Mouse (Mus musculus) CH12.LX (cell line): ENCODE measurements around the gene Mesp2.

ENCODE experiments used
- CHD2 ChIP-seq: IDR thresholded peaks from 2 replicates; pipeline ENCODE4 v1.6.1; 2011; ENCODE audit warnings: low read length, improper control_type of control experiment
- CTCF ChIP-seq, 2 experiments: IDR thresholded peaks in 1 of 2; conservative IDR thresholded peaks in 1 of 2; 2 replicates each; pipeline ENCODE4 v1.5.1; 2011 to 2012; ENCODE audit warnings: low read depth in 2 of 2, low read length in 2 of 2, improper control_type of control experiment in 1 of 2, inconsistent platforms in 1 of 2, mild to moderate bottlenecking in 1 of 2, moderate library complexity in 1 of 2
- MAX ChIP-seq: IDR thresholded peaks from 2 replicates; pipeline ENCODE4 v1.6.1; 2011; ENCODE audit warnings: low read length, improper control_type of control experiment
- NRF1 ChIP-seq: IDR thresholded peaks from 2 replicates; pipeline ENCODE4 v1.6.1; 2014; ENCODE audit warnings: low read depth, mild to moderate bottlenecking, inconsistent platforms, low read length, improper control_type of control experiment, moderate library complexity
- TBP ChIP-seq: conservative IDR thresholded peaks from 2 replicates; pipeline ENCODE4 v1.6.1; 2011; ENCODE audit warnings: low read depth, low read length, improper control_type of control experiment
- ZMIZ1 ChIP-seq: IDR thresholded peaks from 2 replicates; pipeline ENCODE4 v1.6.1; 2012; ENCODE audit warnings: low read depth, mild to moderate bottlenecking, inconsistent platforms, low read length, improper control_type of control experiment
- ZNF384 ChIP-seq: IDR thresholded peaks from 2 replicates; pipeline ENCODE4 v1.6.1; 2012; ENCODE audit warnings: low read depth, low read length, improper control_type of control experiment, inconsistent platforms

DNA sequence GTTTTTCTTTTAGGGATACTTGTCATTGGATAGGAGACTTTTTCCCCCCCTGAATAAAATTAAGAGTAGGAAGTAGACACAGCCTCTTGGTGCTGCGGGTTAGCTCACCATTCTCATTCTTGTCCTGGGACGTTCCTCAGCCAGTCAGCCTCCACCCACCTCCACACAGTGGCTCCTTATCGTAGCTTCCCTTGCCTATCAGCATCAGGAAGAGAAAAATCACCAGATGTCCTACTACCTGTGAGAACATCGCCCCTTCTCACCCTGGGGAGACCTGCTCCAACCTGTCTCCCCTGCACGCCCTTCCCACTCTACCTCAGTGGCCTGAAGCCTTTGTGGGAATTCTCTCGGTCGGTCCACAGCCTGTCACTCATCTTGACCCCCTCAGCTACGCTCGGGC, 50.3 kb downstream of the Mesp2 start, which contains the start of gene Anpep:
- TF ChIP-seq CHD2, result no peak
- no peak for TF ChIP-seq MAX
- no peak for TF ChIP-seq TBP
- no peak for TF ChIP-seq ZNF384
- no peak for TF ChIP-seq NRF1
- TF ChIP-seq CTCF (conservative IDR thresholded peaks at IDR 0.05 in 1 of 2, IDR thresholded peaks at IDR 0.05 in 1 of 2; ENCODE audit: low read depth in 2 of 2, low read length in 2 of 2), result no peak
- TF ChIP-seq ZMIZ1, result no peak
